Mouse (Mus musculus) embryonic facial prominence, embryonic 15.5 days (tissue): ENCODE data around the gene Trap1a. TPM values are rescaled to one million over a fixed set of nuclear protein-coding genes. Genes with fewer than 3 reads are reported as not detected.
"Not testable (repeated sequence)": the region's sequence is repeated elsewhere in the genome, so short reads cannot be mapped to it uniquely, and the experiment has no call there.

Source experiments
- ATAC-seq: fragments of 200-750 bp; cut with Nextera tagmentation; 2 replicates; pipeline ENCODE4 v1.8.0; 2017; ENCODE audit warnings: low read depth, moderate TSS enrichment; ENCODE audit not compliant: insufficient number of reproducible peaks, low FRiP score, low TSS enrichment
- H3K27ac ChIP-seq: fragments of 300-500 bp; sonication (generic); replicated peaks from 2 replicates; pipeline ENCODE4 v1.5.1; 2015; ENCODE audit warnings: mild to moderate bottlenecking, inconsistent platforms
- H3K27me3 ChIP-seq: fragments of 300-500 bp; sonication (generic); 2 replicates; pipeline ENCODE4 v1.6.1; 2015; ENCODE audit warnings: inconsistent platforms
- H3K36me3 ChIP-seq: fragments of 300-500 bp; sonication (generic); 2 replicates; pipeline ENCODE4 v1.6.1; 2015; ENCODE audit warnings: mild to moderate bottlenecking, inconsistent platforms
- H3K4me1 ChIP-seq: fragments of 300-500 bp; sonication (generic); 2 replicates; pipeline ENCODE4 v1.6.1; 2015; ENCODE audit warnings: inconsistent platforms
- H3K4me2 ChIP-seq: fragments of 300-500 bp; sonication (generic); replicated peaks from 2 replicates; pipeline ENCODE4 v1.6.1; 2015; ENCODE audit warnings: mild to moderate bottlenecking, inconsistent platforms
- H3K4me3 ChIP-seq: fragments of 300-500 bp; sonication (generic); replicated peaks from 2 replicates; pipeline ENCODE4 v1.5.1; 2015; ENCODE audit warnings: mild to moderate bottlenecking, inconsistent platforms
- H3K9ac ChIP-seq: fragments of 300-500 bp; sonication (generic); 2 replicates; pipeline ENCODE4 v1.6.1; 2015; ENCODE audit warnings: inconsistent platforms
- H3K9me3 ChIP-seq: fragments of 300-500 bp; sonication (generic); replicated peaks from 2 replicates; pipeline ENCODE4 v1.6.1; 2016; ENCODE audit warnings: inconsistent platforms
- WGBS: fragments of 180-500 bp; shearing (Covaris S2); methylation state at CpG from one replicate; pipeline ENCODE4 v1.1.7; 2015; 5-methylcytosine and 5-hydroxymethylcytosine counted together
- polyA plus RNA-seq: library from polyadenylated mRNA; unstranded; fragments of >200 nt; fragmentation: Nextera tagmentation; extraction: Ambion mirVana; gene quantifications from 2 replicates; pipeline ENCODE4 v1.2.1, GENCODE M21; 2015

Gene Trap1a
- polyA plus RNA-seq = not detected in 2 replicates

GRCm38 (mm10) chrX:139333263-139333994 lies at the start of gene Trap1a:
Trap1a (plus strand) TSS chrX:139333683.
- Histone ChIP-seq H3K27me3 (no peaks in the 10 kb centered on the region; the same call in 1 of the 2 replicates), H3K4me1 (no peaks in the 10 kb centered on the region), H3K4me2 (no peak within 1 kb of the TSS), H3K27ac (no peak within 1 kb of the TSS), H3K9ac (no peak within 1 kb of the TSS), H3K9me3 (no peaks in the 10 kb centered on the region), H3K36me3 (no peaks in the 10 kb centered on the region), H3K4me3 (no peak within 1 kb of the TSS)
- no peak for ATAC-seq
- 93% methylated on average over 24 of the region's 24 CpGs for WGBS

GRCm38 (mm10) chrX:139293114-139293513 lies 40.4 kb upstream of the Trap1a start:
- no peak for ATAC-seq
- Histone ChIP-seq H3K36me3 (no peaks in the 10 kb centered on the region), H3K4me1 (no peaks in the 10 kb centered on the region), H3K27me3 (no peaks in the 10 kb centered on the region), H3K9ac (no peak overlapping the region), H3K27ac (no peak overlapping the region), H3K9me3 (no peaks in the 10 kb centered on the region), H3K4me2 (no peak overlapping the region), H3K4me3 (no peak overlapping the region)
- 77% methylated on average over 2 of the region's 2 CpGs for WGBS

GRCm38 (mm10) chrX:139295325-139295724 lies 38.2 kb upstream of the Trap1a start:
- Histone ChIP-seq H3K9ac (no peak overlapping the region), H3K36me3 (no peaks in the 10 kb centered on the region), H3K4me2 (no peak overlapping the region), H3K27me3 (no peaks in the 10 kb centered on the region), H3K9me3 (no peaks in the 10 kb centered on the region), H3K27ac (no peak overlapping the region), H3K4me3 (no peak overlapping the region), H3K4me1 (no peaks in the 10 kb centered on the region)
- WGBS = 59% methylated on average over 1 of the region's 1 CpGs
- ATAC-seq = no peak

GRCm38 (mm10) chrX:139317356-139317755 lies 16.1 kb upstream of the Trap1a start:
- H3K9ac ChIP-seq, H3K9me3 ChIP-seq, H3K4me2 ChIP-seq, ATAC-seq, H3K27ac ChIP-seq, H3K4me1 ChIP-seq, H3K27me3 ChIP-seq, H3K4me3 ChIP-seq, H3K36me3 ChIP-seq: not testable (repeated sequence)
- 73% methylated on average over 5 of the region's 5 CpGs for WGBS

- Histone ChIP-seq H3K4me1 (no peaks in the 10 kb centered on the region), H3K4me3 (no peak overlapping the region), H3K9me3 (no peaks in the 10 kb centered on the region), H3K9ac (no peak overlapping the region), H3K27ac (no peak overlapping the region), H3K27me3 (no peaks in the 10 kb centered on the region; the same call in 1 of the 2 replicates), H3K36me3 (no peaks in the 10 kb centered on the region), H3K4me2 (no peak overlapping the region)
- no peak for ATAC-seq
- 83% methylated on average over 9 of the region's 9 CpGs for WGBS
These were observed 900 bp upstream of the Trap1a start for GRCm38 (mm10) chrX:139332583-139332982.

- Histone ChIP-seq H3K27ac (no peak overlapping the region), H3K9me3 (no peaks in the 10 kb centered on the region), H3K9ac (no peak overlapping the region), H3K4me3 (no peak overlapping the region), H3K36me3 (no peaks in the 10 kb centered on the region), H3K4me2 (no peak overlapping the region), H3K4me1 (no peaks in the 10 kb centered on the region), H3K27me3 (no peaks in the 10 kb centered on the region; the same call in 1 of the 2 replicates)
- no peak for ATAC-seq
- 82% methylated on average over 14 of the region's 14 CpGs for WGBS
These were observed 1.3 kb downstream of the Trap1a start for GRCm38 (mm10) chrX:139334504-139335418.

GRCm38 (mm10) chrX:139335419-139336074 lies 2.1 kb downstream of the Trap1a start:
- H3K4me1 ChIP-seq = no peaks in the 10 kb centered on the region
- no peak for ATAC-seq
- no peaks in the 10 kb centered on the region for H3K9me3 ChIP-seq
- no peaks in the 10 kb centered on the region; the same call in 1 of the 2 replicates for H3K27me3 ChIP-seq
- H3K9ac ChIP-seq = no peak overlapping the region
- H3K36me3 ChIP-seq = no peaks in the 10 kb centered on the region
- H3K4me2 ChIP-seq = no peak overlapping the region
- WGBS = 57% methylated on average over 3 of the region's 3 CpGs
- H3K4me3 ChIP-seq = no peak overlapping the region
- H3K27ac ChIP-seq = no peak overlapping the region

- WGBS = 93% methylated on average over 4 of the region's 4 CpGs
- H3K4me3 ChIP-seq = no peak overlapping the region
- H3K9me3 ChIP-seq = no peaks in the 10 kb centered on the region
- H3K36me3 ChIP-seq = no peaks in the 10 kb centered on the region
- no peak overlapping the region for H3K27ac ChIP-seq
- no peak overlapping the region for H3K4me2 ChIP-seq
- H3K27me3 ChIP-seq = no peaks in the 10 kb centered on the region
- H3K4me1 ChIP-seq = no peaks in the 10 kb centered on the region
- ATAC-seq = no peak
- no peak overlapping the region for H3K9ac ChIP-seq
These were observed 6.1 kb downstream of the Trap1a start for GRCm38 (mm10) chrX:139339553-139339952.

- ATAC-seq = no peak
These were observed 7.7 kb downstream of the Trap1a start for GRCm38 (mm10) chrX:139341185-139341584.

GRCm38 (mm10) chrX:139352192-139352772 lies 18.8 kb downstream of the Trap1a start:
- Histone ChIP-seq H3K4me3 (no peak overlapping the region), H3K9me3 (no peaks in the 10 kb centered on the region), H3K4me2 (no peak overlapping the region), H3K4me1 (no peaks in the 10 kb centered on the region), H3K27ac (no peak overlapping the region), H3K9ac (no peak overlapping the region), H3K36me3 (no peaks in the 10 kb centered on the region), H3K27me3 (peaks cover 8% of the 10 kb centered on the region)
- 71% methylated on average over 5 of the region's 5 CpGs for WGBS
- ATAC-seq = no peak

More at GRCm38 (mm10) chrX:139341185-139341584, 7.7 kb downstream of the Trap1a start:
- no peak overlapping the region for H3K4me2 ChIP-seq
- H3K4me1 ChIP-seq = no peaks in the 10 kb centered on the region
- no peaks in the 10 kb centered on the region for H3K27me3 ChIP-seq
- no peak overlapping the region for H3K27ac ChIP-seq
- H3K9me3 ChIP-seq = no peaks in the 10 kb centered on the region
- H3K36me3 ChIP-seq = no peaks in the 10 kb centered on the region
- no peak overlapping the region for H3K9ac ChIP-seq
- no peak overlapping the region for H3K4me3 ChIP-seq
- WGBS = 65% methylated on average over 2 of the region's 2 CpGs
